Mouse (Mus musculus): Measurements from ENCODE around the gene Prex1.
"Not testable (repeated sequence)": the region's sequence is repeated elsewhere in the genome, so short reads cannot be mapped to it uniquely, and the experiment has no call there.

Gene Prex1

DNA sequence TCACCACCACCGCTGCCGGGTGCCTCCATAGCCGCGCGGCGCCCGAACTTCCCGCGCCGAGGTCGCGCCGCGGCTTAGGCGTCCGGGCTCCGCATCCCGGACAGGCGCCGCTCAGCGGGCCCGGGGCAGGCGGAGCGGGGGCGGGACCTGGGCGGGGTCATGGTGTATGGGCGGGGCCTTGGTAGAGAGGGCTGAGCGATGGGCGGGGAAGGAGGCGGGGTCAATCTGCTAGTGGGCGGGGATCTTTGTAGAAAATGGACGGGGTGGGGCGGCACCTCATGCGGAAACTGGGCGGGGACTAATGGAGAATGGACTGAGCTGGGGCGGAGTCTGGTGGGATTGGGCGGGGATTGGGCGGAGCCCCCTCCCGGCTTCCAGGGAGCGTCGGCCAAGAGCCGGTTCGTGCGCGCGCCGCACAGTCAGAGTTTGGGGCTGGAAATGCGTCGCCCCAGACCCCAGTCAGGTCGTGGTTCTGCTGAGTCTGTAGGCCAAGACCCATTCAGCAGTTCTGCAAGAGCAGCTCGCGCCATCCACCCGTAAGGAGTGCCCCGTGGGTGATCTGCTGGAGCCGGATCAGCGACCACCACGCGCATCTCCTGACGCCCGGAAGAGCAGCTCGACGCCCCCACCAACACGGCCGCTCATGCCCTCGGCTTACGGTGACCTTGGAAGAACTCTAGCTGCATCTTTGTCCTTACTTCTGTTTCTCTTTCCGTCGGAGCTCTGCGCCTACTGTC is at the start of gene Prex1:
Gene Prex1 (minus strand): TSS at position 143 of the 737 bp plus-strand sequence.
- DNase-seq (ENCODE audit: low spot score in 2 of 2), result peak; percentile 99

- peak in 1 of 2 experiments; percentile 35 for DNase-seq (ENCODE audit: low spot score in 2 of 2)
Measured at GRCm38 (mm10) chr2:166757969-166758368, 44.3 kb upstream of the Prex1 start.

- DNase-seq (ENCODE audit: low spot score in 2 of 2), result peak; percentile 57 to 78
Measured at GRCm38 (mm10) chr2:166754760-166755159, 41.1 kb upstream of the Prex1 start.

GRCm38 (mm10) chr2:166754194-166754593 is 40.6 kb upstream of the Prex1 start:
- peak; percentile 38 to 53 for DNase-seq (ENCODE audit: low spot score in 2 of 2)

DNA sequence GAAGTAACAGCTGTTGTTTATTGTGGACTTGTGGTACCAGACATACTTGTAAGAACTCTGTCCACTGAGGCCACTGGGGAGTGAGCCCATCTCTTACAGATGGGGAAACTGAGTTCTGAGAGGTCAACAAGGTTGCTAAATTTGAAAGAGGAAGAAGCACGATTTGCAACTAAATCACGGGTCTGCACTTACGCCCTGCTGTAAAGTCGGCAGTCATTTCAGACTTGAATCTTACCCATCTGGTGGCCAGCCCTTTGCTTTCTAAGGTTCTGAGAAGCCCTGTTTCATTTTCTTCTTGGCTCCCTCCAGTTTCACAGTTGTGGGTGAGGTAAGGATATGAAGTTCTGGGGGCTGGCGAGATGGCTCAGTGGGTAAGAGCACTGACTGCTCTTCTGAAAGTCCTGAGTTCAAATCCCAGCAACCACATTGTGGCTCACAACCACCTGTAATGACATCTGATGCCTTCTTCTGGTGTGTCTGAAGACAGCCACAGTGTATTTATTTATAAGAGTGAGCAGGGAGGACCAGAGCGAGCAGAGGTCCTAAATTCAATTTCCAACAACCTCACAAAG is 37.1 kb upstream of the Prex1 start:
- no peak for DNase-seq (ENCODE audit: low spot score in 2 of 2)

DNA sequence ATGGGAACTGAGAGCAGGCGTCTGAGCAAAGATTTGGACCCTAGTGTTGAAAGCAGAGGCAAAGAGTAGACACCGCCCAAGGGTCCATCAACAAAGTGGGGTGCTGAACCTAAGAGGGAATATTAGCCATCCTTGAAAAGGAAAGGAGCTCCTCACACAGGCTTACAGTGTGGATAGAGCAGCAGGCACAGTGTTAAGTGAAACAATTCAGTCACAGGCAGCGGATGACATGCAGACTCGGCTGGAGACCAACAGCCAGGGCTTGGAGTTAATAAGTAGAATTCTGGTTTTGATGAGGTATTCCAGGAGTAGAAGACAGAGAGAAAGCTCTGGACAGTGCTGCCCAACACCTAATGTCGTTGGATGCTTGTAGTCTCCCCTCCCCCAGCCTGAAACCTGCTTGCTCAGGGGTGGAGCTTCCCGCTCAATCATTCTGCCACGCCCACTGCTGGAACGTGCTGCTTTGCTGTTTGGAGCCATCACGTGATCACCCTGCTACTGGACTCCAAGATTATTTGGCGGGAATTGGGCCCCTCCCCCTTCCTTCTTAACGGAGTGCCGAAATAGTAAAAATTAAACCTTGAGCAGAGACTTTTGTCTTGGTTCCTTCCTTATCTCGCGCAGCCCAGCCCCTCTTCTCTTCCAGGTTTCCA is 32.8 kb upstream of the Prex1 start:
- DNase-seq (ENCODE audit: low spot score in 2 of 2), result not testable (repeated sequence)

GRCm38 (mm10) chr2:166745849-166746248 is 32.2 kb upstream of the Prex1 start:
- peak in 1 of 2 experiments; percentile 30 for DNase-seq (ENCODE audit: low spot score in 2 of 2)

DNA sequence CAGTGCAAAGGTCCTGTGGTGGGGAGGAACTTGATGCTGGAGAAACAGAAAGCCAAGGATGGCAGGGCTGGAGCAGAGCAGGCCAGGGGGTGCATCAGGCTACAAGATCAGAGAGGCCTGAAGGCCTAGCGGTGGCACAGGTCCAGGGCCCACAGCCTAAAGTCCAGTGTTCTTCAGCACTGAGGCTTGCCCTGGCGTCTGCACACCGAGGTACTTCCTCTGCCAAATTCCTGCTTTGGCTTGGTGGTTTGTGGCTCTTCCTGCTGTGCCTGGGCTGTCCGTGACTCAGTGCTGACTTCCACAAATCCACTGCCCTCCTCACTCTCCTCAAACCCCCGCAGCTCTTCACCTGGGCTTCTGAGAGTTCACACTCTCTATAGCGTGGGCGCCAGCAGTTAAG is 30.8 kb upstream of the Prex1 start:
- DNase-seq (ENCODE audit: low spot score in 2 of 2), result no peak

DNA sequence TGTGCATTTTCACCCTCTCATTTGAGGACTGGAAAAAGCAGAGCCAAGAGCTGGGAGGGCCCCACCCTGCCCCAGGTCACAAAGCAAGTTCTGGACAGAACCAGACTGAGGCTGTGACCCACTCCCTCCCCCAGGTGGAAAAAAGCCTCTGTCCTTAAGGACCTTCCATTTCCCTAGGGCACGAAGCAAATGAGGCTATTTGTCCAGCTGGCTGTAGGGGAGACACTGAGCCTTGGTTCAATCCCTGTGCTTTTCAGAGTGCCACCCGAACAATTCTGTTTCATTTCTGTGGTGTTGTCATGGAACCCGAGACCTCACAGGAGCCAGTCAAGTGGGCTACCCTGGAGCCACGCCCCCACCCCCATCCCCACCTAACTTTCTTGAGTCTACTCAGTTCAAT is 29.9 kb upstream of the Prex1 start:
- no peak for DNase-seq (ENCODE audit: low spot score in 2 of 2)

DNA sequence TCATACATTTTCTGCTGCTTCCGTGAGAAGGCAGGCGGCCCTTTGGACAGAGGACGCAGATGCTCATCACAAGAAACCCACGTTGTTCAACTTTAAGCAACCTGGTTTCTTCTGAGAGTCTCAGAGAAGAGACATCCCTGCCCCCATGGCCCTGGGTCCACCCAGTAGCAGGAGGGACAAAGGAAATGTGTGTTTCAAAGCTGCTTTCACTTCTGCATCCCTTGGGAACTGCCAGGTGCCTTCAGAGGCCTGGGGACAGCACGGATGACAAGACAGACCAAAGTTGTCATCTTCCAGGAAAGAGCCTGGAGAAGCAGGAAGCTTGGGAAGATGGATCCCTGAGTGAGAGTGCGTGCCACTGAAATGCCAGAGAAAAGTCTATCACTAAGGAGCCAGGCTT is 27.8 kb upstream of the Prex1 start:
- no peak for DNase-seq (ENCODE audit: low spot score in 2 of 2)

GRCm38 (mm10) chr2:166740396-166740795 is 26.8 kb upstream of the Prex1 start:
- no peak for DNase-seq (ENCODE audit: low spot score in 2 of 2)

GRCm38 (mm10) chr2:166737307-166737706 is 23.7 kb upstream of the Prex1 start:
- no peak for DNase-seq (ENCODE audit: low spot score in 2 of 2)

GRCm38 (mm10) chr2:166735469-166736001 is 21.9 kb upstream of the Prex1 start:
- DNase-seq (ENCODE audit: low spot score in 2 of 2), result no peak

GRCm38 (mm10) chr2:166732860-166733259 is 19.2 kb upstream of the Prex1 start:
- no peak for DNase-seq (ENCODE audit: low spot score in 2 of 2)

DNA sequence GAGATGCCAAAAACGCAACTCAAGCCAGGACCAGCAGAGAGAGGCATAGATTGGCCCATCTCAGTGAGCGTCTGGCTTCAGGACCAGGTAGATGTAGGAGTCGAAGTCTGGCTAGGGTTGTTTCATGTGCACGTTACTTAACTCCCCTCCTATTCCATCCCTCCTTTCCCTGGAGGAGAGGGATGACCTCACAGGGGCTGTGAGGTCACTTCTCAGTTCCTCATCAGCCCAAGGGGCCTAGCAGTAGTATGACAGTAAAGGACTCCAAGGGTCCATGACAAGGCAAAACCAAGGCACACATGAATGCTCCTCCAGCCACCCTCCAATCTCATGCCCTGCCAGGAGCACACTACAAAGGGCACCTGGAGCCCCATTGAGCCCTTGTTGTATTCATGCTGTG is 18.5 kb upstream of the Prex1 start:
- DNase-seq (ENCODE audit: low spot score in 2 of 2), result no peak

DNA sequence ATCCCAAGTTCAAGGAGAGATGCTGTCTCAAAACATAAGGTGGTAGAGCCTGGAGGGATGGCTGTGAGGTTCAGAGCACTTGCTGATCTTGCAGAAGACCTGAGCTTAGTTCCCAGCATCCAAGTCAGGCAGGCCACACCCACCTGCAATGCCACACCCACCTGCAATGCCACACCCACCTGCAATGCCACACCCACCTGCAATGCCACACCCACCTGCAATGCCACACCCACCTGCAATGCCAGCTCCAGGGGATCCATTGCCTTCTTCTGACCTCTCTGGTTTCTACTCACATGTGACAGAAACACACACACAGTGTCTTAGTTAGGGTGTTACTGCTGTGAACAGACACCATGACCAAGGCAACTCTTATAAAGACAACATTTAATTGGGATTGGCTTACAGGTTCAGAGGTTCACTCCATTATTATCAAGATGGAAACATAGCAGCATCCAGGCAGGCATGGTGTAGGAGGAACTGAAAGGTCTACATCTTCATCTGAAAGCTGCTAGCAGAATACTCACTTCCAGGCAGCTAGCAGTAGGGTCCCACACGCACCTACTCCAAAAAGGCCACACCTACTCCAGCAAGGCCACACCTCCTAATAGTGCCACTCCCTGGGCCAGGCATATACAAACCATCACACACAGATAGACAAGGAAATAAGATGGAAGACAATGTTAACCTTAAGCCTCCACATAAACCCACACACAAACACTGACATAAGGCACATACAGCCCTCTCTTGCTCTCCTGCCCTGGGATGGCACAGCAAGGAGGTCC is 17.7 kb upstream of the Prex1 start:
- DNase-seq (ENCODE audit: low spot score in 2 of 2), result not testable (repeated sequence)

GRCm38 (mm10) chr2:166730567-166730915 is 16.9 kb upstream of the Prex1 start:
- DNase-seq (ENCODE audit: low spot score in 2 of 2), result no peak

DNA sequence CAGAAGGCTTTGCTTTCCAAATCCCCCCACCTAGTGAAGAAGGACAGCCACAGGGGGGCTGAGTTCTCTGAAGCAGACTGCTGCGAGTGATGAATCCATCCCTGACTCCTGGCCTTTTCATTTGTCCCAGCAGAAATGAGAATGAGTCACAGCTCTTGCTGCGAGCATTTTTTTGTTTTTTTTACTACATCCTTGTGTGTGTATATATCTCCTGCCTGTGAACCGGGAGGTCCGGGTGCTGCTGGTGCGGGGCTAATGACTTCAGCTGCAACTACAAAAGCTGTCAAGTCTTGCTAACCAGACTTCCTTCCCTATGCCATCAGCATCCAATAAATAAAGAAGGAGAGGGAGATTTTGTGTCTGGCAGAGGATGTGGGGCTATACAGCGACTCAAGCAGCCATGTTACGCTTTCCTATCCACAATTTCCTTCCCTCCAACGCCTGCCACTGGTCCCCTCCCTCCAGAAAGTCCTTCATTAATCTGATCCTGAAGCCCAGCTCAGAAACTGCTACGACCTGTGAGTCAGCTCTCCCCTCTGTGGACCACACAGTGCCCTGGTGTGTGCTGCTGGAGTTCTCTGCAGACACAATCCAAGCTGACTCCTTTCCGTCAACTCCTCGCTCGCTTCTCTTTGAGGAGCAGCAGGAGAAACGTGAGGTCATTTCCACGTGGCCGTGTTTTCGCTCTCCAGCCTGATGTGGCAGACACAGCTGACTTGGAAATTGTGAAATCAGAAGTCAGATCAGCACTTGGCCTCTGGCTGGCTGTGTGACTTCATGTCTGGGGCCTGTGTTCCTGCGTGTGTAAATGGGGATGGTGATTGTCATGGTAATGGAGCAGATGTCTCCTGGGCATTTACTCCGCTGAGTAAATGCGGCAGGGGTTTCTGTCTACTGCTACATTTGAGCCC is 16.3 kb upstream of the Prex1 start:
- no peak for DNase-seq (ENCODE audit: low spot score in 2 of 2)

GRCm38 (mm10) chr2:166729045-166729444 is 15.4 kb upstream of the Prex1 start:
- DNase-seq (ENCODE audit: low spot score in 2 of 2), result no peak

GRCm38 (mm10) chr2:166728261-166728680 is 14.6 kb upstream of the Prex1 start:
- DNase-seq (ENCODE audit: low spot score in 2 of 2), result no peak

- DNase-seq (ENCODE audit: low spot score in 2 of 2), result no peak
Measured at GRCm38 (mm10) chr2:166727790-166728189, 14.2 kb upstream of the Prex1 start.
